Mouse (Mus musculus) liver, embryonic 14.5 days (tissue): ENCODE measurements around the gene Gm21775. TPM values are rescaled to one million over a fixed set of nuclear protein-coding genes. Genes with fewer than 3 reads are reported as not detected.
"Not testable (repeated sequence)": the region's sequence is repeated elsewhere in the genome, so short reads cannot be mapped to it uniquely, and the experiment has no call there.

Experiments used
- ATAC-seq: fragments of 200-750 bp; cut with Nextera tagmentation; 2 replicates; pipeline ENCODE4 v1.8.0; 2017; ENCODE audit warnings: moderate number of reproducible peaks, mild to moderate bottlenecking, moderate library complexity; ENCODE audit not compliant: insufficient read depth
- DNase-seq, 3 experiments: peaks; one replicate each; pipeline ENCODE4 v3.0.0-alpha.2; 2012 to 2013; ENCODE audit warnings: low read depth in 3 of 3, low spot score in 3 of 3
- H3K27ac ChIP-seq: fragments of 300-500 bp; sonication (generic); 2 replicates; pipeline ENCODE4 v1.5.1; 2014; ENCODE audit warnings: moderate library complexity, mild to moderate bottlenecking, control low read depth, inconsistent platforms
- H3K27me3 ChIP-seq: fragments of 300-500 bp; sonication (generic); 2 replicates; pipeline ENCODE4 v1.6.1; 2014; ENCODE audit warnings: mild to moderate bottlenecking, low read length, moderate library complexity; ENCODE audit not compliant: control insufficient read depth, insufficient read depth
- H3K36me3 ChIP-seq: fragments of 300-500 bp; sonication (generic); replicated peaks from 2 replicates; pipeline ENCODE4 v1.6.1; 2014; ENCODE audit warnings: low read depth; ENCODE audit not compliant: control insufficient read depth, insufficient read depth
- H3K4me1 ChIP-seq, 2 experiments: fragments of 200-500 bp in 1 of 2; fragments of 300-500 bp in 1 of 2; sonication (generic) in 1 of 2; replicated peaks; 2 replicates each; pipeline ENCODE4 v1.6.1; 2012 to 2014; ENCODE audit warnings: antibody characterized with exemption in 1 of 2, inconsistent platforms in 1 of 2, low read length in 1 of 2; ENCODE audit not compliant: control insufficient read depth in 2 of 2, insufficient read depth in 2 of 2
- H3K4me2 ChIP-seq: fragments of 300-500 bp; sonication (generic); 2 replicates; pipeline ENCODE4 v1.6.1; 2014; ENCODE audit warnings: low read depth, mild to moderate bottlenecking, control low read depth, moderate library complexity
- H3K4me3 ChIP-seq, 2 experiments: fragments of 200-500 bp in 1 of 2; fragments of 300-500 bp in 1 of 2; sonication (generic) in 1 of 2; 2 replicates each; pipeline ENCODE4 v1.5.1; 2012 to 2014; ENCODE audit warnings: low read depth in 2 of 2, low read length in 2 of 2, mild to moderate bottlenecking in 2 of 2, control low read depth in 1 of 2, inconsistent platforms in 1 of 2, moderate library complexity in 1 of 2; ENCODE audit not compliant: insufficient read depth in 1 of 2
- H3K9ac ChIP-seq: fragments of 300-500 bp; sonication (generic); replicated peaks from 2 replicates; pipeline ENCODE4 v1.6.1; 2014; ENCODE audit warnings: mild to moderate bottlenecking, control low read depth, moderate library complexity
- H3K9me3 ChIP-seq: fragments of 300-500 bp; sonication (generic); 2 replicates; pipeline ENCODE4 v1.6.1; 2016; ENCODE audit warnings: low read length, mixed read lengths; ENCODE audit not compliant: control insufficient read depth
- WGBS: fragments of 180-500 bp; shearing (Covaris S2); extraction: QIAGEN DNeasy Blood & Tissue Kit; methylation state at CpG from one replicate; pipeline ENCODE4 v1.1.7; 2014; ENCODE audit not compliant: insufficient replicate concordance; 5-methylcytosine and 5-hydroxymethylcytosine counted together
- polyA plus RNA-seq, 2 experiments: library from polyadenylated mRNA; depleted of rRNA in 1 of 2; stranded (reverse) in 1 of 2; unstranded in 1 of 2; fragments of >200 nt; fragmentation: Nextera tagmentation in 1 of 2; extraction: Ambion mirVana in 1 of 2; gene quantifications; 2 replicates each; pipeline versions ENCODE4 v1.2.1 to v1.2.3; 2012 to 2014

The Gm21775 gene
- polyA plus RNA-seq (2012; rRNA removed) = not detected in 2 replicates
- polyA plus RNA-seq (2014; fragmentation: Nextera tagmentation; extraction: Ambion mirVana) = not detected in 2 replicates

DNA sequence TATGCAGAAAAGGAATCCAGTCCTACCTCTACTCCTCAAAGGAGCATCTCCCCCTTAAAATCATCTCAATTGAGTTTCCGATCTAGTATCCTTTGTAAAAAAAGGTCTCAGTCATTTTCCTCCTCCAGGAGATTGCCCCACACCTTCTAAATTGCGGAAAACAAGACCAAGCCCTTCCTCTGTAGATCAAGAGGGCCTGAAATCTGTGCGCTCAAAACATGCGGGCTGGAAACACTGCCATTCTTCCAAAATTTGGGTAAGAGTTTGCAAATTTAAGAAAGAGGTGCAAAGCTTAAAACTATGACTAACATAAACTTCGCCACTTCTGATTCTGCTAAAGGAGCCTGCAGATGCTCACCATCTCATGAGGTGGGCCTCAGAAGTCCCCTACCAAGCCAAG is at the start of gene Gm21775:
TSS of gene Gm21775 (plus strand) at position 301 of the 400 bp plus-strand sequence.
- H3K4me3 ChIP-seq = not testable (repeated sequence)
- WGBS = 40% methylated on average over 1 of the region's 5 CpGs

GRCm38 (mm10) chrY:10535942-10536341 is 17.3 kb upstream of the Gm21775 start, which contains the start of gene Gm20737:
TSS of gene Gm20737 (minus strand) at chrY:10536042.
- H3K27me3 ChIP-seq, H3K36me3 ChIP-seq, H3K9ac ChIP-seq, H3K4me1 ChIP-seq, H3K27ac ChIP-seq, ATAC-seq, H3K4me2 ChIP-seq, H3K9me3 ChIP-seq, DNase-seq, H3K4me3 ChIP-seq: not testable (repeated sequence)

More for the DNA sequence above, at the start of gene Gm21775:
- H3K9me3 ChIP-seq, ATAC-seq, H3K27me3 ChIP-seq, H3K36me3 ChIP-seq, H3K4me2 ChIP-seq, H3K9ac ChIP-seq, H3K4me1 ChIP-seq, DNase-seq, H3K27ac ChIP-seq: not testable (repeated sequence)

Other genes with a start within 250 kb of the Gm21775 start
- gene Gm20834, start 228.9 kb upstream of the Gm21775 start, polyA plus RNA-seq (2012; rRNA removed) = not detected in 2 replicates
- gene Gm20834, start 228.9 kb upstream of the Gm21775 start, polyA plus RNA-seq (2014; fragmentation: Nextera tagmentation; extraction: Ambion mirVana) = not detected in 2 replicates
- gene Gm28510, start 140.7 kb upstream of the Gm21775 start, polyA plus RNA-seq (2012; rRNA removed) = not detected in 2 replicates
- not detected in 2 replicates for gene Gm28510, start 140.7 kb upstream of the Gm21775 start, polyA plus RNA-seq (2014; fragmentation: Nextera tagmentation; extraction: Ambion mirVana)
- gene Gm20737, start 17.4 kb upstream of the Gm21775 start, polyA plus RNA-seq (2012; rRNA removed) = not detected in 2 replicates
- not detected in 2 replicates for gene Gm20737, start 17.4 kb upstream of the Gm21775 start, polyA plus RNA-seq (2014; fragmentation: Nextera tagmentation; extraction: Ambion mirVana)
- not detected in 2 replicates for gene Gm21900, start 62.9 kb downstream of the Gm21775 start, polyA plus RNA-seq (2012; rRNA removed)
- gene Gm21900, start 62.9 kb downstream of the Gm21775 start, polyA plus RNA-seq (2014; fragmentation: Nextera tagmentation; extraction: Ambion mirVana) = not detected in 2 replicates
- not detected in 2 replicates for gene Gm20777, start 199.0 kb downstream of the Gm21775 start, polyA plus RNA-seq (2012; rRNA removed)
- gene Gm20777, start 199.0 kb downstream of the Gm21775 start, polyA plus RNA-seq (2014; fragmentation: Nextera tagmentation; extraction: Ambion mirVana) = not detected in 2 replicates